Mouse (Mus musculus) bone marrow, adult 2 months (tissue): Measurements from ENCODE around the gene Dhx35.

Experiments used
- CTCF ChIP-seq: fragments of 200-500 bp; IDR thresholded peaks from 2 replicates; pipeline ENCODE4 v1.5.1; 2011; ENCODE audit warnings: low read length, control low read depth; ENCODE audit not compliant: control insufficient read depth, insufficient read depth
- POLR2A ChIP-seq: fragments of 200-500 bp; IDR thresholded peaks from 2 replicates; pipeline ENCODE4 v1.6.1; 2011; ENCODE audit warnings: low read depth, mild to moderate bottlenecking, control low read depth, low read length, borderline replicate concordance; ENCODE audit not compliant: control insufficient read depth

GRCm38 (mm10) chr2:158845031-158845430, 50.4 kb downstream of the Dhx35 start:
- TF ChIP-seq CTCF (no peak), POLR2A (no peak)
